Mouse (Mus musculus) naive thymus-derived CD4-positive, alpha-beta T cell, adult 2 months (primary cell): ENCODE measurements at regions not wholly inside any gene's neighbourhood (a gene's known extent, or its start where the extent isn't known, plus 50 kb on each side); places are given as distances from the start of the nearest gene placed in this dataset.

Source experiments
- DNase-seq: peaks from one replicate; pipeline ENCODE4 v3.0.0-alpha.2; 2011; ENCODE audit warnings: low read depth

- DNase-seq, result no peak
Observed at GRCm38 (mm10) chr2:78804931-78805330, 63.0 kb upstream of the Ube2e3 start.

GRCm38 (mm10) chr2:78803543-78803942 lies 64.4 kb upstream of the Ube2e3 start:
- DNase-seq, result no peak

GRCm38 (mm10) chr2:78795446-78795845 lies 72.5 kb upstream of the Ube2e3 start:
- DNase-seq, result no peak

GRCm38 (mm10) chr2:78794734-78795133 lies 73.2 kb upstream of the Ube2e3 start:
- no peak for DNase-seq

GRCm38 (mm10) chr2:78789124-78789523 lies 78.8 kb upstream of the Ube2e3 start:
- no peak for DNase-seq

GRCm38 (mm10) chr2:78788222-78788621 lies 79.7 kb upstream of the Ube2e3 start:
- no peak for DNase-seq

GRCm38 (mm10) chr2:78779949-78780348 lies 88.0 kb upstream of the Ube2e3 start:
- no peak for DNase-seq

GRCm38 (mm10) chr2:78777589-78777988 lies 90.3 kb upstream of the Ube2e3 start:
- DNase-seq, result no peak

GRCm38 (mm10) chr2:78754362-78754761 lies 113.6 kb upstream of the Ube2e3 start:
- DNase-seq, result no peak

GRCm38 (mm10) chr2:78753918-78754317 lies 114.0 kb upstream of the Ube2e3 start:
- DNase-seq, result no peak

- no peak for DNase-seq
Observed at GRCm38 (mm10) chr2:78730161-78730560, 137.8 kb upstream of the Ube2e3 start.

- no peak for DNase-seq
Observed at GRCm38 (mm10) chr2:78726060-78726459, 141.9 kb upstream of the Ube2e3 start.

- no peak for DNase-seq
Observed at GRCm38 (mm10) chr2:78724416-78724815, 143.5 kb upstream of the Ube2e3 start.

GRCm38 (mm10) chr2:78723423-78723822 lies 144.5 kb upstream of the Ube2e3 start:
- DNase-seq, result no peak

- DNase-seq, result no peak
Observed at GRCm38 (mm10) chr2:78722739-78723138, 145.2 kb upstream of the Ube2e3 start.

- DNase-seq, result no peak
Observed at GRCm38 (mm10) chr2:78718550-78718949, 149.4 kb upstream of the Ube2e3 start.

- DNase-seq, result no peak
Observed at GRCm38 (mm10) chr2:78716157-78716798, 151.6 kb upstream of the Ube2e3 start.

GRCm38 (mm10) chr2:78694851-78695250 lies 173.1 kb upstream of the Ube2e3 start:
- DNase-seq, result no peak

- no peak for DNase-seq
Observed at GRCm38 (mm10) chr2:78656668-78657067, 211.3 kb upstream of the Ube2e3 start.

GRCm38 (mm10) chr2:78655156-78655855 lies 212.6 kb upstream of the Ube2e3 start:
- no peak for DNase-seq

GRCm38 (mm10) chr2:78651549-78651948 lies 216.4 kb upstream of the Ube2e3 start:
- DNase-seq, result no peak

- DNase-seq, result no peak
Observed at GRCm38 (mm10) chr2:78640361-78640760, 227.6 kb upstream of the Ube2e3 start.

- no peak for DNase-seq
Observed at GRCm38 (mm10) chr2:78625264-78625663, 242.7 kb upstream of the Ube2e3 start.

- DNase-seq, result no peak
Observed at GRCm38 (mm10) chr2:78606388-78606787, 261.5 kb upstream of the Ube2e3 start.
